Mouse (Mus musculus): ENCODE data around the gene Crybb2.

The Crybb2 gene

DNA sequence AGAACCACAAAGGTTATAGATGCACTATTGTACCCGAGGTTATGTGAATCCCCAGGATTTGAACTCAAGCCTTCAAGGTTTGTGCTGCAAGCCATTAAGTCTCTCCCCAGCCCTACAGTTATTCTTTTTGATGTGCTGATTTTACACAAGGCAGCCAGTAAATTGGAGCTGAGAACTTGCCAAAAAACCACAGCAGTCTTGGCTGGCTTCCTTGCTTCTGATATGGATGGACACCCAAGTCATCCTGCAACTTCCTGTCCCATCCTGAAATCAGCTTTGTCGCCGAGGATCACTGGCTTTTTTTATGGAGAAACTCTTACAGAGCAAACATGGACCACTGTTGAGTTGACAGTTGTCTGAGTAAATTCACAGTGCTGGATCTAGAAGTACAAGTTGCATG is 39.8 kb downstream of the Crybb2 start:
- DNase-seq (ENCODE audit: low spot score) = no peak

DNA sequence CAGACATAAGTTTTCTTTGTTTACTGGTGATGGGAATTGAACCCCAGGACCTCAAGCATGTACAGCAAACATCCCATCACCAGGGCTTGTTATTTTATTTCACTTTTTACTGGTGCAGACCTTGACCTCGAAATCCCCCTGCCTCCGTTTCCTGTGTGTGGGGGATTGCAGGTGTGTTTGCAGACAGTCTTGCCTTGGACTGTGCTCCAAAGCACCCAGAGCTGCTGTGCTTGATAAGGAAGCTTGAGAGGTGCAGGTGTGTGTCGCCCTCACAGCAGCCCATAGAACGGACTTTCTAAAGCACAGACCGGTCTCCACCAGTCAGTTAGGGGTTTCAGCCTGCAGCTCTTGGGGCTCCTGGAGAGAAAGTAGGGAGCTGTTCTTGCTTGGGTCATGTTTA is 43.2 kb downstream of the Crybb2 start:
- no peak for DNase-seq (ENCODE audit: low spot score)

DNA sequence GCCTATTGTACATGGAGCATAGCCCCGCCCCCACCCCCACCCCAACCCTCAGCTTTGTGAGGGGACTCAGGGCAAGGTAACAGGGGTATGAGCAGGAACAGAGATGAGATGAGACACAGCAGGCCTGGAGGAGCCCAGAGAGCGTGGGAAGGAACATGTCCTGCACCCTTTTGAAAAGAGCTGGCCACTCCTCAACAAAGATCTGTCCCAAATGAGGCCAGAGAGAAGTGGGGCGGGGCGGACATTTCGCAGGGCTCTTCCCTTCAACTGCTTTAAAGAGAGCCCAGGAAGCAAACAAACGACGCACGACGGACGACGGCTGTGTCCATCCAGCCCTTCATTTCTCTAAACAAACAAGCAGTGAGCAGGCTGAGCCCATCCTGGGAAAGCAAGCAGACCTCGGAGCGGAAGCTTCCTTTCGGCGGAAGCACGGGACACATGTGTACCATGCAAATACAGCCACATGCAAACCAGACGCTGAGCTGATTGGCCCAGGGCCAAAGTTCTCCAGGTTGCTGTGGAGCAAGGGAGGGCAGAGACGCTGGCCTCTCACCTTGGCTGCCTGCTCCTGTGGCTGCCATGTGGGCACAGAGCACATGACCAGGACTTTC is 45.7 kb downstream of the Crybb2 start:
- peak; percentile 31 for DNase-seq (ENCODE audit: low spot score)

DNA sequence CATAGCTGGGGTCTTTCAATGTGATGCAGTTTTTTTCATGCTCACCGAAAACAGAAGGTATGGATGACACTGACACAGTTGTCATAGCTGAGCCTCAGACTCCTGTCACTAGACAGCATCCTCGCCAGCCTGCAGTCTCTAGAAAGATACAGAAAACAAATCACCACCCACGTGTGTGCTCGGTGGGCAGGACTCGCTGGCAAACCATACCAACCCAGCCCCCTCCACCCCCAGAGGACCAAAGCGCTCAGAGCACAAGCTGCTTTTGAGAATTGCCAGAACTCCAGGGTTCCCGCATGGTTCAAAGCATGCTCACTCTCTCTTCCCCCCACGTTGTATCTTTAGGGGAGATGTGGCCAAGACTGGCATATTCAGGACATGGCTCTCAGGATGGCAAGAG is 51.7 kb downstream of the Crybb2 start:
- no peak for DNase-seq (ENCODE audit: low spot score)

DNA sequence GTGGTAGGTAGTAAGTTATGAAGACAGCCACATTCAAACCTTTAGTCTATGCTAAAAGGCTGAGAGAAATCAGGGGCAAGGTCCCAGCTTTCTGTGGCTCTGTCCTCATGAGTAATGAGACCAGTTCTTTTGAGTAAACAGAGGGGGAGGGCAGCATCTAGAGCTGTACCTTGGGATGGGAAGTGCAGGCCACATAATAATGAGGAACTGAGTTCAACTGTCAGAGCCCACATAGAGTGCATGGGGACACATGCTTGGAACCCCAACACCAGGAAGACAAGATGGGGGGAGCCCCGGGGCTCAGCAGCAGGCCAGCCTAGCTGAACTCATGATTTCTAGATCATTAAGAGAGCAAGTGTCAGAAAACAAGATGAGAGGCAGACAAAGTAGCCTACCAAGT is 52.9 kb downstream of the Crybb2 start:
- no peak for DNase-seq (ENCODE audit: low spot score)

DNA sequence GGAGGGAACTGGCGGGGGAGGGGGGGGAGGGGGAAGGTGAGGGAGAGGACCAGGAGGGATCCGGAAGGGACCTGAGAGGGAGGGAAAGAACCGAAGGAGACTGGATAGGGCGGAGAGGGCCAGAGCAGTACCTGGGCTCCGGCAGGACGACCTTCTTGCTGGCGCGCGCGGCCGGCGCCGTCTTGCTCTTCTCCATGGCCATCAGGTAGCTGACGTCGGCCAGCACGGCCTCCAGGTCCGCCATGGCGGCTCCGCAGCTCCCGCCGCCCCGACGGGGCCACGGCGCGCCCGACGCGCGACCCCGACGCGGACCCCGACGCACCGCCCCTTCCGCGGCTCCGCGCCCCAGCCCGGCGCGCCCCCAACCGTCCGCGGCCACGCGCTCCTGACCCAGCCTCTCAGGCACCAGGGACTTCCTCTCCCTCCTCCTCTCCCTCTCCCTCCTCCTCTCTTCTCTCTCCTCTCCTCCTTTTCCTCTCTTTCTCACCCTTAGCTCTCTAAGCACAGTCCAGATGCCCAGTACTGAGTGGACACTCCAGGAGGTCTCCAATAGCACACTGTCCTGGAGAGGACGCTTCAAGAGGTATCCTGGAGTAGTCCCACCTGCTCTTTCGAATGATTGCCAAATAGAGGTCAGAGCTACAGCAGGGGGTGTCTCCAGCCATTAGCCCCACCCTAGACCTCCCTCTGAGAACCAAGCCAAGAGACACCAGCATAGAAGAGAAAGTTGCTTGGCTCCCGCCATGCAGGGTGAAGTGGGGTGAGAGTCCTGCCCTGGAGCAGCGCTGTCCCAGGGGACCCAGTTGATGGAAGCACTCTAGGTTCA is 54.5 kb downstream of the Crybb2 start, which contains the start of gene Grk3:
TSS of gene Grk3 (minus strand) at position 556 of the 826 bp plus-strand sequence.
- DNase-seq (ENCODE audit: low spot score) = peak; percentile 29

DNA sequence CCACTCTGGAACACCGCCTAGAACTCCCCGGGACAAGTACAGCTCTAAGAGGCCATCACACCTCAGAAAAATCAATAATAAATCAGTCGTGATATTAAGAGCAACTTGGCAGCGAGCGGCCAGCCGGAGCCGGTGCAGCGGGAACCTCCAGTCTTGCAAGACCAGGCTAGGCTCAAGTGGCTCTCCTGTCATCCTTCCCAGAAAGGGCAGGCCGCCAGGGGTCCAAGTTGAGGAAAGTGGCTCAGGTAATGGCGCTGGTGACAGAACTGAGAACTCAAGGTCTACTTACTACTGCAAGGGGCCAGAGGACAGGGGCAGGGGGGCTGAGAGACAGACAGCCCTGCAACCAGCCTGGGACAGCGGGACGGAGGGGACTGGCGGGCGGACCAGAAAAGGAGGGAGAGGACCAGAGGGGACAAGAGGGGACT is 55.1 kb downstream of the Crybb2 start:
- DNase-seq (ENCODE audit: low spot score) = peak; percentile 14

DNA sequence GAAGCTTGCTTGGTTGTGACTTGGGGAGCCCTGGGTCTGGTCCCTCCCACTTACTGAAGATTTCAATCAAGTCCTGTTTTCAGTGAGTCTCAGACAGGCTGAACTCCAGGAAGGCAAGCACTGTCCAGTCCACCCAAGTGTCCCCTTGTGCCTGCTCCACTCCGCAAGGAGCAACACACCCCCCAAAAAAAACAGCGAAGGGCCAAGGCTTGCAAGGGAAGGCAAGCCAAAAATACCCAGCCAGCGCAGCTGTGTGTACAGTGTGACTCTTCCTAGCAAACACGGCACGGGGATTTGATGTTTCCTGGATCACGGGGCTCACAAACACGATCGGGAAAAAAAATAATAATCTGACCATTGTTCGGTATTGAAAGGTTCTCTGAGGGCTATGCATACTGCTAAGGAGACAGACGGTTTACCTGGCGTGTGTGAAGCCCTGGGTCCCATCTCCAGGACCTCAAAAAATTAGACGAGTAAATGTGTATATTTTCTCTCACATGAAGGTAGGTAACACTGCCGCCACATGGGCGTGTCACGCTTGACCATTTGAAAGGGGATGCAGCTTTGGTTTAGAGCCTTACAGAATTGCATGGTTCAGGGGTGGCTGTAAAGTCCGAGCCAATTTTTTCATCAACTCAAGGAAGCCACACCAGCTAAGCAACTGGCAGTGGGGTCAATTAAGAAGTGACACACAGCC is 55.7 kb downstream of the Crybb2 start:
- no peak for DNase-seq (ENCODE audit: low spot score)

DNA sequence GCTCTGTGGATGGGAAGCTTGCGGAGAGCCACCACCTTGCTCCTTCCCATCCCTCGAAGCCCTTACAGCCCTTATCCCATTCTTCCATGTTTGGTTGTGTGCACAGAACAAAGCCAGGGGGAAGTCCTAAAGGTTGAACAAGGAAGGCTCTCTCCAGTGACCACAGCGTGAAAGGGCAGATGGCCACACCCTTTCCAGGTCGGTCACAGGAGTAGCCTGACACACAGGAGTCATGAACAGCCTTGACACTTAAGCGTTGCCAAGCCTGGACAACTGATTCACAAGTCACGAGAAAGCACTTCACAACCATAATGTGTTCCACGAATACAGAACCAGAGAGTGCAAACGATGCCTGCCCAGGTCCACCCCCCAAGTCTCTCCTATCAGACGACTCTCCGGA is 58.0 kb downstream of the Crybb2 start:
- no peak for DNase-seq (ENCODE audit: low spot score)

DNA sequence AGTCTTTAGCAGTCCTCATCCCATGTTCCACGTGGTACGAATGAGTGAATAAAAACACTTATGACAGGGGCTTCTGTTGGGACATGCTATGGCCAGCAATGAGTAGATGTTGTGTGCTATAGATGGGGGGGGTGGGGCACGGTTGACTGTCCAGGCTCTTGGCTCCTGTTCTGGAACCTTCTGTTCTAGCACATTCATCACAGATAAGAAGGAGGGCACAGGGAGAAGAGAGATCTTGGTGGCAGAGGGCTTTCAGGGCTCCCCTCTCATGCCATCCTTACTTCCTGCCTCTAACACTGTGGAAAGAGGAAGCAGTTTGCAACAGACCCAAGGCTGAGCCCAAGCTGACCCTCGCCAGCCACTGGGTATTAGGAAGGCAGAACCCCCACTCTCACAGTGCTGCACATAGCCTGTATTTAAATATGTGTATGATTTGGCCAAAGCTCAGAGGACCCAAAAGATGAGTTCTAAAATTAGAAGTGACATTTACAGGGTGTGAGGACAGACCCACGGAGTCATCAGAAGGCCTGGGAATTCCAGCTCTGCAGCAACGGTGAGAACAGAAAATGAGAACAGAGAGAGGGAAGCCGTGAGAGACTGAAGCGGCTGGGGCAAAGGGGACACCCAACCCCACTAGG is 60.6 kb downstream of the Crybb2 start:
- DNase-seq (ENCODE audit: low spot score) = no peak

DNA sequence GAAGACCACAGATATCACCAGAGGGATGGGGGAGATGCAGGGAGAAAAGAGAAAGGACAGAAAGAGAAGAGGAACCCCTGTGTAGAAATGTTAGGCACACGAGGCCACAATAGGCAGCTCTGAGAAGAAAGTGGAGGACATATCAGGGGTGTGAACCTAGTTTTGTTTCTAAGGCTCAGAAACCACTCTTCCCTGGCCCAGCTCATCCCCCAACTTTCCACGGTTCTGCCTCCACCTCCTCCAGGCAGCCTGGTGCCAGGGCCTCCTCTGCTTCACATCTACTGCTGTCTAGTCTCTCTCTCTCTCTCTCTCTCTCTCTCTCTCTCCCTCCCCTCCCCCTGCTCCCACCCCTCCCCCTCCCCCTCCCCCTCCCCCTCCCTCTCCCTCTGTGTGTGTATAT is 61.4 kb downstream of the Crybb2 start:
- no peak for DNase-seq (ENCODE audit: low spot score)
